Mouse (Mus musculus) ES-E14 (cell line): Measurements from ENCODE around the gene Zbtb2.

Experiments used
- HCFC1 ChIP-seq: IDR thresholded peaks from 2 replicates; pipeline ENCODE4 v1.6.1; 2012; ENCODE audit warnings: low read length, inconsistent platforms, borderline replicate concordance; ENCODE audit not compliant: insufficient read depth
- MAFK ChIP-seq: IDR thresholded peaks from 2 replicates; pipeline ENCODE4 v1.6.1; 2014; ENCODE audit warnings: mild to moderate bottlenecking, low read depth, low read length, inconsistent platforms; ENCODE audit not compliant: insufficient read depth

GRCm38 (mm10) chr10:4376931-4377330, 11.0 kb downstream of the Zbtb2 start:
- TF ChIP-seq HCFC1 = no peak
- TF ChIP-seq MAFK = no peak
